Mouse (Mus musculus) layer of hippocampus, postnatal 14 days (tissue): ENCODE data around the gene Snu13. TPM values are rescaled to one million over a fixed set of nuclear protein-coding genes. Genes with fewer than 3 reads are reported as not detected.

Source experiments
- DNase-seq, 2 experiments: peaks; one replicate each; pipeline ENCODE4 v3.0.0; 2021 to 2022; ENCODE audit warnings: low spot score in 2 of 2, mixed read lengths in 1 of 2
- total RNA-seq, 2 experiments: library from RNA; stranded (reverse); gene quantifications; 2 replicates each; pipeline ENCODE4 v1.2.3; 2021

Gene Snu13
- total RNA-seq, 2 experiments from 2014 or later, result 93.0 to 98.4 TPM

GRCm38 (mm10) chr15:82027726-82028125 is 19.7 kb downstream of the Snu13 start:
- DNase-seq, result no peak

DNA sequence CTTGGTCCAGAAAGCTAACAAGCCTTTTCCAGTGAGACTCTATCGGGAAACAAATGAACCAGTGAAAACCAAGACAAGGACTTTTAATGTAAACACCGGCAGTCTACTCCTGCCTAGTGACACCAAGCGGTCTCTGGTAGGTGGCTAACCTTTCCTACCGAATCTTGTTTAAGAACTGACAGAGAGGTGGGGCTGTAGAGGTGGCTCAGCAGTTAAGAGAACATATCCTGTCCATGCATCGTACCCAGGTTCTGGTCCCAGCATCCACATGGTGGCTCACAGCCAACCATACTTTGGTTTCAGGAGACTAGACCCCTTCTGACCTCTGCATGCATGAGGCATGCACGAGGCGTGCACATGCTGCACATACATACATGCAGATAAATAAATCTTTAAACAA is 20.1 kb downstream of the Snu13 start:
- no peak for DNase-seq

GRCm38 (mm10) chr15:82023965-82024635 is 23.3 kb downstream of the Snu13 start:
- DNase-seq, result no peak

DNA sequence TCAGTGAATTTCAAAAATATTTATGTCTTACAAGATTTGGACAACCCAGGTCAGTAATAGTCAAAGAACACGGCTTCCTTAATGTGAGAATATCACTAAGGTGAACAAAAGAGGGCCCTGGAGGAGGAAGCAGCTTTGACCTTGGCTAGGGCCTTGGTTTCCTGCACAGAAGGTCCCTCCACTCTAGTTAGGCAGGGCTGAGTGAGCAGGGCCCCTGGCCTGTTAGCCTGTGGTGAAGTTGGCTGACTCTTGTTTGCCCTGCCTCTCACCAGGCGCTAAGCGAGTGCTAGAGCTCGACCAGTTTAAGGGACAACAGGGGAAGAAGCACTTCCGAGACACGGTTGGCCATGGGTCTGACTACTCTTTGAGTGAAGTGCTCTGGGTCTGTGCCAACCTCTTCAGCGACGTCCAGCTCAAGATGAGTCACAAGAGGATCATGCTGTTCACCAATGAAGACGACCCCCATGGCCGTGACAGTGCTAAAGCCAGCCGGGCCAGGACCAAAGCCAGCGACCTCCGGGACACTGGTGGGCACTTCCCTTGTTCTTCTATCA is 24.8 kb downstream of the Snu13 start:
- no peak for DNase-seq

- DNase-seq, result no peak
Measured at GRCm38 (mm10) chr15:82019288-82019687, 28.1 kb downstream of the Snu13 start.

GRCm38 (mm10) chr15:82017461-82017860 is 29.9 kb downstream of the Snu13 start:
- no peak for DNase-seq

- DNase-seq, result no peak
Measured at GRCm38 (mm10) chr15:82016830-82017229, 30.6 kb downstream of the Snu13 start.

GRCm38 (mm10) chr15:82016101-82016808 is 31.1 kb downstream of the Snu13 start:
- peak; percentile 98 to 100 for DNase-seq

DNA sequence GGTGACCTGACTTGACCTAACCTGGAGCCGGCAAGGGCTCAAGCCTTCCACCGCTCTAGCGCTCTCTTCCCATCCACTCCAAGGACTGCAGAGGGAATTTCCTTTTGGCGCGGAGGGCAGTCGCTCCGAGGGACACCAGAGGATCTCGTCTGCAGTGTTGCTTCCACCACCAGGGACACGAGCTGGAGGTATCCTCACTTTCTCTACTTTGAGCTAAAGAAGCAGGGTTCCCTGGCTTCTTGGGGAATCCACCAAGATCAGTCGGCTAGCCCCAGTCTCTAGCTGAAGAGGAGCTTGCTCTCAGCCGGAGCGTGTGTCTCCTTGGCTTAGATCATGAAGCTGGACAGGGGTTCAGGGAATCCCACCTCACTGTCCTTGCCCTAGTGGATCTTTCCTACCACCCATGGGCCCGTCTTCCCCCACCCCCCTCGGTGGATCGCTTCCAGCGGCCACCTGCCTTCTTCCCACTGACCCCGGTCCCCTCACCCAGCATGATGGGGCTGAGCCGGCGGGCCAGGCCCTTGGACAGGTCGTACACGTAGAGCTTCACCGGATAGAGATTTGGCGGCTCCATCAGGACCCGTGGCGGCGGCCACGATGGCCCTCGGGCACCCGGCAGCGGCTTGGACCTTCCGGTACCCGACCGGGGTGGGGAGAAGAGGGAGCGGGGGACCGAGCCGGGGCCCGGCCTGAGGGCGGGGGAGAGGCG is 31.9 kb downstream of the Snu13 start:
- DNase-seq, result peak; percentile 31 to 38

- DNase-seq, result no peak
Measured at GRCm38 (mm10) chr15:82014745-82015391, 32.5 kb downstream of the Snu13 start.

- DNase-seq, result no peak
Measured at GRCm38 (mm10) chr15:82011947-82012346, 35.5 kb downstream of the Snu13 start.

- no peak for DNase-seq
Measured at GRCm38 (mm10) chr15:82004257-82004656, 43.1 kb downstream of the Snu13 start.

DNA sequence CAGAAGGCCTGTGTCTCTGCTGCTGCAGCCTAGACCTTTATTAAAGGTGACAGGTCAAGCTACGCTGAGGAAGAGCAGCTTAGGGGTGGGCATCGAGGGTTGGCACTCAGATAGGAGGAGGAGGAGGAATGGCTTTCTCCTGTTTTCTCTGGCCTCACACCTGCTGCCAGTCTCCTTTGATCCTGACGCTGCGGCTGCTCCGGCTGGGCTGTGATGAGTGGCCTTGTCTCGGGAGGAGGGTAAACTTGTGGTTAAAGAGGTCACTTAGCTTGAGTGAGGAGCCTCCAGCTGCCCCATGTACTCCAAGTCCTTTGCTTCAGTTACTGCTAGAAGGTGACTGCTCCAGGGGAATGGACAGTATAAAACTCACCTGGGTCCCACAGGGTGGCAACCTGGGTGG is 53.4 kb downstream of the Snu13 start:
- no peak for DNase-seq

DNA sequence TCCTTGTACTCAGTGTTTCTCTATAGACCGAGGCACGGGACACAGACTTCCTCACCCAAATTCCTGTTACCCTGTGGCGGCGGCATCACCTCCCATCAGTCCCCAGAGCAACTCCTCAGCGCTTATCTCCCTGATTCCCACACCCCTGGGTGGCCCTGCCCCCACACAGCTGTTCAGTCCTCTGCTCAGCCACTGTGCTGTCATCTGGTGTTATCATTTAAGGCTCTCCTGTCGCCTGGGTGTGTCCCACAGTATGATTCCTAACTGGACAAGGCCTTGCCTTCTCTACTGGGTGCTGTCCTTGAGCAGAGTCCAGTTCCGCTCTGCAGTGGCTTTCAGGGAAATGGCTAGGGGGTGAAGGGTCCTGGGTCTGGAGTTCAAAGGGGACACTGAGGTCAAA is 56.8 kb downstream of the Snu13 start:
- no peak for DNase-seq

Other genes starting within 250 kb of the Snu13 start
- 100 to 1,000 TPM; 184 TPM for gene Tef, start 245.2 kb downstream of the Snu13 start, total RNA-seq
- gene Tob2, start 188.8 kb downstream of the Snu13 start, total RNA-seq, result 10 to 100 TPM; 24.6 to 31.6 TPM
- 10 to 100 TPM; 31.0 to 39.0 TPM for gene Phf5a, start 175.7 kb downstream of the Snu13 start, total RNA-seq
- 100 to 1,000 TPM; 481 to 503 TPM for gene Aco2, start 175.3 kb downstream of the Snu13 start, total RNA-seq
- 10 to 100 TPM; 52.8 to 54.7 TPM for gene Polr3h, start 121.4 kb downstream of the Snu13 start, total RNA-seq
- 100 to 1,000 TPM; 131 to 136 TPM for gene Csdc2, start 110.8 kb downstream of the Snu13 start, total RNA-seq
- 100 to 1,000 TPM; 188 to 201 TPM for gene Pmm1, start 86.7 kb downstream of the Snu13 start, total RNA-seq
- gene 1700029P11Rik, start 67.1 kb downstream of the Snu13 start, total RNA-seq, result not detected
- 10 to 100 TPM; 29.1 to 30.2 TPM for gene Xrcc6, start 59.8 kb downstream of the Snu13 start, total RNA-seq
- 100 to 1,000 TPM; 115 to 119 TPM for gene Desi1, start 13.7 kb downstream of the Snu13 start, total RNA-seq
- not detected for gene 4930407I10Rik, start 11.6 kb upstream of the Snu13 start, total RNA-seq
- under 1 TPM; 0.18 to 0.31 TPM for gene Mei1, start 22.4 kb upstream of the Snu13 start, total RNA-seq
- gene Ccdc134, start 80.3 kb upstream of the Snu13 start, total RNA-seq, result 10 to 100 TPM; 12.7 to 16.2 TPM
- gene Srebf2, start 99.6 kb upstream of the Snu13 start, total RNA-seq, result 100 to 1,000 TPM; 187 to 189 TPM
- 1 to 10 TPM; 2.5 to 3.1 TPM for gene Shisa8, start 165.2 kb upstream of the Snu13 start, total RNA-seq
- gene Tnfrsf13c, start 176.8 kb upstream of the Snu13 start, total RNA-seq, result under 1 TPM; 0.36 to 0.41 TPM
- 1 to 10 TPM; 5.1 to 5.3 TPM for gene Cenpm, start 197.2 kb upstream of the Snu13 start, total RNA-seq
- 10 to 100 TPM; 89.4 to 94.8 TPM for gene 1500009C09Rik, start 204.8 kb upstream of the Snu13 start, total RNA-seq
- gene Sept3, start 227.3 kb upstream of the Snu13 start, total RNA-seq, result 100 to 1,000 TPM; 583 to 613 TPM